Mouse (Mus musculus) liver, embryonic 14.5 days (tissue): ENCODE data around the gene Kcnq5. TPM values are rescaled to one million over a fixed set of nuclear protein-coding genes. Genes with fewer than 3 reads are reported as not detected.

Experiments
- ATAC-seq: fragments of 200-750 bp; cut with Nextera tagmentation; 2 replicates; pipeline ENCODE4 v1.8.0; 2017; ENCODE audit warnings: moderate number of reproducible peaks, mild to moderate bottlenecking, moderate library complexity; ENCODE audit not compliant: insufficient read depth
- DNase-seq, 3 experiments: peaks; one replicate each; pipeline ENCODE4 v3.0.0-alpha.2; 2012 to 2013; ENCODE audit warnings: low read depth in 3 of 3, low spot score in 3 of 3
- H3K27ac ChIP-seq: fragments of 300-500 bp; sonication (generic); 2 replicates; pipeline ENCODE4 v1.5.1; 2014; ENCODE audit warnings: moderate library complexity, mild to moderate bottlenecking, control low read depth, inconsistent platforms
- H3K27me3 ChIP-seq: fragments of 300-500 bp; sonication (generic); 2 replicates; pipeline ENCODE4 v1.6.1; 2014; ENCODE audit warnings: mild to moderate bottlenecking, low read length, moderate library complexity; ENCODE audit not compliant: control insufficient read depth, insufficient read depth
- H3K36me3 ChIP-seq: fragments of 300-500 bp; sonication (generic); replicated peaks from 2 replicates; pipeline ENCODE4 v1.6.1; 2014; ENCODE audit warnings: low read depth; ENCODE audit not compliant: control insufficient read depth, insufficient read depth
- H3K4me1 ChIP-seq, 2 experiments: fragments of 200-500 bp in 1 of 2; fragments of 300-500 bp in 1 of 2; sonication (generic) in 1 of 2; replicated peaks; 2 replicates each; pipeline ENCODE4 v1.6.1; 2012 to 2014; ENCODE audit warnings: antibody characterized with exemption in 1 of 2, inconsistent platforms in 1 of 2, low read length in 1 of 2; ENCODE audit not compliant: control insufficient read depth in 2 of 2, insufficient read depth in 2 of 2
- H3K4me2 ChIP-seq: fragments of 300-500 bp; sonication (generic); 2 replicates; pipeline ENCODE4 v1.6.1; 2014; ENCODE audit warnings: low read depth, mild to moderate bottlenecking, control low read depth, moderate library complexity
- H3K4me3 ChIP-seq, 2 experiments: fragments of 200-500 bp in 1 of 2; fragments of 300-500 bp in 1 of 2; sonication (generic) in 1 of 2; 2 replicates each; pipeline ENCODE4 v1.5.1; 2012 to 2014; ENCODE audit warnings: low read depth in 2 of 2, low read length in 2 of 2, mild to moderate bottlenecking in 2 of 2, control low read depth in 1 of 2, inconsistent platforms in 1 of 2, moderate library complexity in 1 of 2; ENCODE audit not compliant: insufficient read depth in 1 of 2
- H3K9ac ChIP-seq: fragments of 300-500 bp; sonication (generic); replicated peaks from 2 replicates; pipeline ENCODE4 v1.6.1; 2014; ENCODE audit warnings: mild to moderate bottlenecking, control low read depth, moderate library complexity
- H3K9me3 ChIP-seq: fragments of 300-500 bp; sonication (generic); 2 replicates; pipeline ENCODE4 v1.6.1; 2016; ENCODE audit warnings: low read length, mixed read lengths; ENCODE audit not compliant: control insufficient read depth
- CTCF ChIP-seq: IDR thresholded peaks from 2 replicates; pipeline ENCODE4 v1.5.1; 2016; ENCODE audit warnings: antibody characterized with exemption, low read depth, control low read depth
- EP300 ChIP-seq: IDR thresholded peaks from 2 replicates; pipeline ENCODE4 v1.6.1; 2016; ENCODE audit warnings: antibody characterized with exemption, low read depth
- WGBS: fragments of 180-500 bp; shearing (Covaris S2); extraction: QIAGEN DNeasy Blood & Tissue Kit; methylation state at CpG from one replicate; pipeline ENCODE4 v1.1.7; 2014; ENCODE audit not compliant: insufficient replicate concordance; 5-methylcytosine and 5-hydroxymethylcytosine counted together
- polyA plus RNA-seq, 2 experiments: library from polyadenylated mRNA; depleted of rRNA in 1 of 2; stranded (reverse) in 1 of 2; unstranded in 1 of 2; fragments of >200 nt; fragmentation: Nextera tagmentation in 1 of 2; extraction: Ambion mirVana in 1 of 2; gene quantifications; 2 replicates each; pipeline versions ENCODE4 v1.2.1 to v1.2.3; 2012 to 2014

Kcnq5 gene
- polyA plus RNA-seq, 2 experiments, result 0.11 TPM; not detected in 1

DNA sequence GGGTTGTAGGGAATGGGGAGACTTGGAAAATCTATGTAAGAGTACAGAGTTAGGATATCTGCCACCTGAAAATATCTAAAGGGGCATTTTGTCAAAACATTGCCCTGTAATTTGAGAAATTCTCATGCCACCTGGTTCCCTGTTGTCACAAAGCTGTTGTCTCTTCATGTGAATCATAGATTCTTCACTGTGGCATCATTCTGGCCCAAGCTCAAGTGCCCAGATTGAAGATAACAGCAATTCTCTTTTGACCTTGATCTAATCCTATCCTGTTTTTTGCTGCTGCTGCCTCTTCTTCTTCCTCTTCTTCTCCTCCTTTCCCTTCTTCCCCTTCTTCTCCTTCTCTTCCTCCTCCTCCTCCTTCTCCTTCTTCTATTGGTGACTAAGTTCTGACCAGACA lies 240.5 kb downstream of the Kcnq5 start:
- DNase-seq, result no peak
- Histone ChIP-seq H3K4me1 (no peaks in the 10 kb centered on the region), H3K36me3 (no peaks in the 10 kb centered on the region), H3K9me3 (no peaks in the 10 kb centered on the region), H3K4me2 (no peak overlapping the region), H3K4me3 (no peak overlapping the region), H3K27ac (no peak overlapping the region), H3K9ac (no peak overlapping the region), H3K27me3 (no peaks in the 10 kb centered on the region)
- TF ChIP-seq CTCF (no peak), EP300 (no peak)
- ATAC-seq, result no peak

DNA sequence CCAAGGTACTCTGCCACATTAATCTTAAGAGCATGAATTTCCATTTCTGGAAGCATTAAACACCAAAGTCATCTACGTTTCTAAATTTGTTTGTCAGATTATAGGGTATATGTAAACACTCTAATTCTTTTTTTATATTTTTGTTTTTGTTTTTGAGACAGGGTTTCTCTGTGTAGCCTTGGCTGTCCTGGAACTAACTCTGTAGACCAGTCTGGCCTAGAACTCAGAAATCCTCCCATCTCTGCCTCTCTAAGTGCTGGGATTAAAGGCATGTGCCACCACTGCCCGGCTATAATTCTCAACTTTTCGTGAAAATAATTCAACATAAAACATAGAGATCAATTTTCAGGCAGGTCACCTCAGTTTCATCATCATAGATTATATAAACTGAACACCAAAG lies 246.9 kb downstream of the Kcnq5 start:
- Histone ChIP-seq H3K9me3 (no peaks in the 10 kb centered on the region), H3K9ac (no peak overlapping the region), H3K36me3 (no peaks in the 10 kb centered on the region), H3K27me3 (no peaks in the 10 kb centered on the region), H3K4me2 (no peak overlapping the region), H3K4me3 (no peak overlapping the region), H3K4me1 (no peaks in the 10 kb centered on the region), H3K27ac (no peak overlapping the region)
- DNase-seq (peak; percentile 1 to 4 (median 3)), ATAC-seq (no peak)
- TF ChIP-seq CTCF (no peak), EP300 (no peak)
- 46% methylated on average over 3 of the region's 3 CpGs for WGBS

DNA sequence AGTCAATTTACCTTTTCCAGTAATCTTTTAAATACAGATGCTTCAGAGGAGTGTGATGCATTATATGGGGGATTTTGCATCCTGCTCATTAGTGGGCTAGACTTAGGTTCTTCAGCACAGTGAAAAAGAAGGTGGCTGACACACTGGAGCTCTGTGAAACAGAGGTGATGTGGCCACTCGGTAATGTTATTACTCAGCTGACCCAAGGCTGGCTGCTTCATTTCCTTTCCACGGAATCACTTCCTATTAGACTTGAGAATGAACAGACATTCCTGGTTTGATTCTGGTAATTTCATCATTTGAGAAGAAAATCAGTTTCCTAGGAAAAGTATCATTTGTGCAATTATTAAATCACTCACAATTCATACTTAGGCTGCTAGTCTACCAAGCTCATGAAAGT lies 249.0 kb downstream of the Kcnq5 start:
- no peak for DNase-seq

DNA sequence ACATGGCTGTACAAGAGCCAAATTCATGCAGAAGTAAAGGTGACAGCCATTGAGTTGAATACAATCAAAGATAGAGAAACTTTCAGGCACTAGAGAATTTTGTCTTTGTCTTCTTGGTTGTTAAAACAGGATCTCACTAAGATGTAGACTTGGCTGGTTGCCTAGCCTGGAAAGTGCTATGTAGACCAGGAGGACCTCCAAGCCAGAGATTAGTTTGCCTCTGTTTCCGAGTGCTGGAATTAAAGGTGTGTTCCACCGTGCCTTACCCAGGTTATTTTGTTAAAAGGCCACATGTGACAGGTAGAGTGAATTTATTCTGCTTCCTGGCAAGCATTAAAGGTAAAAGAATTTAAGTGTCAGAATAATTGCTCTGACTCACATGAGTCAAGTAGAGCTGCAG lies 271.3 kb downstream of the Kcnq5 start:
- no peak for DNase-seq

More for the DNA sequence above, 249.0 kb downstream of the Kcnq5 start:
- WGBS, result 58% methylated on average over 2 of the region's 2 CpGs
- Histone ChIP-seq H3K36me3 (no peaks in the 10 kb centered on the region), H3K4me3 (no peak overlapping the region), H3K4me2 (no peak overlapping the region), H3K27me3 (no peaks in the 10 kb centered on the region), H3K9me3 (no peaks in the 10 kb centered on the region), H3K27ac (no peak overlapping the region), H3K4me1 (no peaks in the 10 kb centered on the region), H3K9ac (no peak overlapping the region)
- no peak for ATAC-seq
- no peak for TF ChIP-seq EP300

DNA sequence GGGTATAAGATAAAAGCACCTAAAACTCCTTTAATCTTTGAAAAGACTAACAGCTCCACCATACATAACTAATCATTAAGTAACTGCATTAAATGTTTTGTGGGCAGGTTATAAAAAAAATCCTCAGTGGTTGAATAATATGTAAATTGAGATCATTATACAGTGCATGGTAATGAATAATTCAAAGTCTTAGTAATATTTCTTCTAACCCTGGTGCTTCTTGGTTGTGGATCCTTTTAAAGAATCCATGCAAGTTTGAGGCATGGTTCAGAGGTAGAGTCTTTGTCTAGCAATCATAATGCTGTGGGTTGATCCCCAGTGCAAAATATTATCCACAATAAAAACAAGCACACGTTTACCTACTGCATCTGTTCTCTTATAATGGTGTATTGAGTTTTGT lies 272.8 kb downstream of the Kcnq5 start:
- H3K9me3 ChIP-seq, result no peaks in the 10 kb centered on the region
- H3K36me3 ChIP-seq, result no peaks in the 10 kb centered on the region
- H3K9ac ChIP-seq, result no peak overlapping the region
- TF ChIP-seq CTCF, result no peak
- TF ChIP-seq EP300, result no peak
- no peaks in the 10 kb centered on the region for H3K27me3 ChIP-seq
- ATAC-seq, result no peak
- no peak overlapping the region for H3K27ac ChIP-seq
- no peak for DNase-seq
- no peak overlapping the region for H3K4me3 ChIP-seq
- no peak overlapping the region for H3K4me2 ChIP-seq
- WGBS, result 31% methylated on average over 1 of the region's 1 CpGs
- no peaks in the 10 kb centered on the region for H3K4me1 ChIP-seq

More for the DNA sequence above, 271.3 kb downstream of the Kcnq5 start:
- WGBS, result 50% methylated on average over 2 of the region's 2 CpGs
- ATAC-seq, result no peak
- H3K4me1 ChIP-seq, result no peaks in the 10 kb centered on the region
- no peak overlapping the region for H3K4me2 ChIP-seq
- no peak overlapping the region for H3K4me3 ChIP-seq
- no peak for TF ChIP-seq CTCF
- TF ChIP-seq EP300, result no peak
- no peak overlapping the region for H3K27ac ChIP-seq
- H3K9ac ChIP-seq, result no peak overlapping the region
- no peaks in the 10 kb centered on the region for H3K36me3 ChIP-seq
- no peaks in the 10 kb centered on the region for H3K9me3 ChIP-seq
- no peaks in the 10 kb centered on the region for H3K27me3 ChIP-seq

DNA sequence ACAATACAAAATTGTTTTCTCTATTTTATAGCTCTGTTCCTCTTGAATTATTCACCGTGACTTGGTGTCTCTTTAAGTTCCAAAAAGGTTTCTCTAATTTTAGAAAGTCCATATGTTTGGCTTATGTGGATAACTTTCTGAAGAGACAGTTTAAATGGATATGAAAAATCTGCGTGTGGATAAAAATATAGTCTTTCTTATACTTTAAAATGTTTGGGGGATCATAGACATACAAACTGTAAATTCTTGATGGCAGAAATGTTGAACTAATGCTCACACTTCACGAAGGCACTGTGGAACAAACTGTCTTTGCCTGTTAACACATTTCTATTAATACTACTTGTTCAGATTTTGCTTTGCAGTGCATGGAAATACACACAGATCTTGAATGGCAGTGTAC lies 277.3 kb downstream of the Kcnq5 start:
- Histone ChIP-seq H3K4me2 (no peak overlapping the region), H3K27ac (no peak overlapping the region), H3K36me3 (no peaks in the 10 kb centered on the region), H3K4me1 (no peaks in the 10 kb centered on the region), H3K27me3 (no peaks in the 10 kb centered on the region), H3K9ac (no peak overlapping the region), H3K9me3 (no peaks in the 10 kb centered on the region), H3K4me3 (no peak overlapping the region)
- no peak for ATAC-seq
- TF ChIP-seq CTCF, result no peak
- no peak for TF ChIP-seq EP300
- WGBS, result 53% methylated on average over 3 of the region's 3 CpGs
- DNase-seq, result no peak
